Mouse (Mus musculus) heart, postnatal 0 days (tissue): ENCODE measurements around the gene Usp25. TPM values are rescaled to one million over a fixed set of nuclear protein-coding genes. Genes with fewer than 3 reads are reported as not detected.

Experiments used
- ATAC-seq: fragments of 200-750 bp; cut with Nextera tagmentation; 2 replicates; pipeline ENCODE4 v1.8.0; 2017; ENCODE audit warnings: low read depth, moderate number of reproducible peaks, moderate library complexity; ENCODE audit not compliant: insufficient read depth
- DNase-seq: peaks from one replicate; pipeline ENCODE4 v3.0.0-alpha.2; 2016; ENCODE audit warnings: low spot score
- H3K27ac ChIP-seq: fragments of 300-500 bp; sonication (generic); 2 replicates; pipeline ENCODE4 v1.5.1; 2014; ENCODE audit warnings: low read depth, mild to moderate bottlenecking
- H3K27me3 ChIP-seq: fragments of 300-500 bp; sonication (generic); 2 replicates; pipeline ENCODE4 v1.6.1; 2014; ENCODE audit warnings: low read length, mixed read lengths; ENCODE audit not compliant: control insufficient read depth, insufficient read depth
- H3K36me3 ChIP-seq: fragments of 300-500 bp; sonication (generic); replicated peaks from 2 replicates; pipeline ENCODE4 v1.6.1; 2014; ENCODE audit warnings: low read length, mixed read lengths; ENCODE audit not compliant: control insufficient read depth, insufficient read depth
- H3K4me1 ChIP-seq: fragments of 300-500 bp; sonication (generic); 2 replicates; pipeline ENCODE4 v1.6.1; 2014; ENCODE audit warnings: antibody characterized with exemption; ENCODE audit not compliant: control insufficient read depth, insufficient read depth
- H3K4me2 ChIP-seq: fragments of 300-500 bp; sonication (generic); 2 replicates; pipeline ENCODE4 v1.6.1; 2014; ENCODE audit warnings: low read depth, mild to moderate bottlenecking, low read length, moderate library complexity
- H3K4me3 ChIP-seq: fragments of 300-500 bp; sonication (generic); 2 replicates; pipeline ENCODE4 v1.5.1; 2014; ENCODE audit warnings: low read depth, low read length
- H3K9ac ChIP-seq: fragments of 300-500 bp; sonication (generic); replicated peaks from 2 replicates; pipeline ENCODE4 v1.6.1; 2014; ENCODE audit warnings: low read depth, low read length, mixed read lengths
- H3K9me3 ChIP-seq: fragments of 300-500 bp; sonication (generic); replicated peaks from 2 replicates; pipeline ENCODE4 v1.6.1; 2016; ENCODE audit warnings: low read length; ENCODE audit not compliant: control insufficient read depth
- CTCF ChIP-seq: IDR thresholded peaks from 2 replicates; pipeline ENCODE4 v1.5.1; 2016; ENCODE audit warnings: antibody characterized with exemption, control low read depth, low read depth
- EP300 ChIP-seq: IDR thresholded peaks from 2 replicates; pipeline ENCODE4 v1.6.1; 2016; ENCODE audit warnings: antibody characterized with exemption, low read depth
- WGBS: fragments of 180-500 bp; shearing (Covaris S2); extraction: QIAGEN DNeasy Blood & Tissue Kit; methylation state at CpG from one replicate; pipeline ENCODE4 v1.1.7; 2014; 5-methylcytosine and 5-hydroxymethylcytosine counted together
- polyA plus RNA-seq: library from polyadenylated mRNA; unstranded; fragments of >200 nt; fragmentation: Nextera tagmentation; extraction: Ambion mirVana; gene quantifications from 2 replicates; pipeline ENCODE4 v1.2.1, GENCODE M21; 2015
- total RNA-seq: library from RNA; depleted of rRNA; stranded (reverse); fragments of >200 nt; gene quantifications from 2 replicates; pipeline ENCODE4 v1.2.3, GENCODE M21; 2014; ENCODE audit warnings: low replicate concordance

The Usp25 gene
- total and polyA plus RNA-seq, 2 experiments from 2014 or later: 25.4 to 39.1 TPM

DNA sequence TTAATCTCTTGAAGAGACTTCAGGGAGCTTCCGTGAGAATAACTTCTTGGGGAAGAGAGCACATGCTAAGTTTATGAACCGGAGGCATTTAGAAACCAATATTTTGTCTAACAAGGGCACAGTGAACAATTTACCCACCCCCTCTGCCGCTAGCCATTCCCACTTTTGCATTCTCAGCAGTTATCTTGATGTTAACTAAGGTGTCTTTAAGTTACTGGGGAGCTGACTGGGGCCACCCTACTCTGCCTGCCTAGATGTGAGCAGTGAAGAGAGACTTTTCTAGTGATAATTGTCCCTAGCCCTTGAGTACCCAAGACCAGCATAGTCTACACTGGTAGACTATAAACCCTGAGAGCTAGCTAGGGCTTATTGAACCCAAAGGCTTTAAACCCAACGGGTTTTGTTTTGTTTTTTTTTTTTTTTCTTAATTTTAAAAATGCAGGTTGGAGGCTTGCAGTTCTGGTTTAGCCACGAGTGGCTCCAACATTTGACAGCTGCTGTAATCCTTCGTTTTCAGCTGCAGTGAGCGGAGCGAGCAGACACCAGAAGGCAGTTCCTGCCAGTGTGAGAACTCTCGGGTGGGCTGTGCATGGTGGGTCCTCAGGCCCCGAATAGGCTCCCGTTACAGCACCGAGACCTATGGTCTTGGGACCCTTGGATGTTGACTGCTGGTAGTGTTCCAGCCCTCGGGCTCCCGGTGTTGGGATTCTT, 14.6 kb downstream of the Usp25 start:
- peak overlapping the region; percentile 56 for H3K4me2 ChIP-seq
- peak overlapping the region; percentile 10; the same call in 1 of the 2 replicates for H3K9ac ChIP-seq
- no peaks in the 10 kb centered on the region for H3K27me3 ChIP-seq
- TF ChIP-seq CTCF: no peak
- TF ChIP-seq EP300: no peak
- H3K9me3 ChIP-seq: 0 out of 2 replicates have a peak, but pooled peaks cover 7% of the 10 kb centered on the region
- no peak for ATAC-seq
- H3K36me3 ChIP-seq: peaks cover 17% of the 10 kb centered on the region
- peak overlapping the region; percentile 22; the same call in 1 of the 2 replicates for H3K4me3 ChIP-seq
- peak overlapping the region; percentile 73 for H3K27ac ChIP-seq
- 35% methylated on average over 14 of the region's 14 CpGs for WGBS
- H3K4me1 ChIP-seq: peaks cover 46% of the 10 kb centered on the region
- no peak for DNase-seq

GRCm38 (mm10) chr16:77028687-77029417, 15.3 kb downstream of the Usp25 start:
- H3K9me3 ChIP-seq: 0 out of 2 replicates have a peak, but pooled peaks cover 7% of the 10 kb centered on the region
- peaks cover 46% of the 10 kb centered on the region for H3K4me1 ChIP-seq
- DNase-seq (peak; percentile 75), ATAC-seq (peak; percentile 74)
- H3K9ac ChIP-seq: peak overlapping the region; percentile 10; the same call in 1 of the 2 replicates
- TF ChIP-seq EP300 (no peak), CTCF (0 out of 2 replicates have a peak, but pooled peaks have one; percentile 7)
- H3K4me2 ChIP-seq: peak overlapping the region; percentile 56
- H3K27me3 ChIP-seq: no peaks in the 10 kb centered on the region
- H3K36me3 ChIP-seq: peaks cover 24% of the 10 kb centered on the region
- WGBS: 19% methylated on average over 10 of the region's 10 CpGs
- peak overlapping the region; percentile 22; the same call in 1 of the 2 replicates for H3K4me3 ChIP-seq
- peak overlapping the region; percentile 73 for H3K27ac ChIP-seq

DNA sequence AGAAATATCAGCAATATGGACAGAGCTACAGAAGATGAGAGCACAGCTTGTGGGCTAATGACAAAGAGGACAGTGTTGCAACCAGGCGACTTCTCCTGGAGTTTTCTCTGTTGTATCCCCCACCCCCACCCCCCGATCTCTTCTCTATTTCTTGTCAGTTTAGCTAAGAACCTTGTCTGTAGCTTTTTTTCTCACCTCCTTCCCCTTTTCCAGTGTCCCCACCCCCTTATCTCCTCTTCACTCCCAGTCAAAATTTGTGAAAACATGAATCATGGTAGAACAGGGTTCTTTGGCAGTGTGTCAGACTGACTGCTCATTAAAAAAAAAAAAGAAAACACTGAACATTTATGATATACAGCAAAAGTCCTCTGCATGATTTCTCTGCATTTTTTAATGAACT, 16.9 kb downstream of the Usp25 start:
- DNase-seq (no peak), ATAC-seq (no peak)
- Histone ChIP-seq H3K4me3 (no peak overlapping the region), H3K9me3 (no peaks in the 10 kb centered on the region), H3K4me1 (peaks cover 46% of the 10 kb centered on the region), H3K27ac (no peak overlapping the region), H3K36me3 (peaks cover 29% of the 10 kb centered on the region), H3K9ac (no peak overlapping the region), H3K27me3 (no peaks in the 10 kb centered on the region), H3K4me2 (no peak overlapping the region)
- WGBS: 46% methylated on average over 2 of the region's 2 CpGs
- TF ChIP-seq CTCF (no peak), EP300 (no peak)

GRCm38 (mm10) chr16:77034329-77034728, 20.8 kb downstream of the Usp25 start:
- WGBS: 70% methylated on average over 5 of the region's 5 CpGs
- no peak for ATAC-seq
- no peak overlapping the region for H3K4me2 ChIP-seq

GRCm38 (mm10) chr16:77034751-77035150, 21.2 kb downstream of the Usp25 start:
- H3K27ac ChIP-seq: no peak overlapping the region
- H3K4me2 ChIP-seq: no peak overlapping the region
- no peaks in the 10 kb centered on the region for H3K9me3 ChIP-seq
- no peak overlapping the region for H3K4me3 ChIP-seq
- peaks cover 13% of the 10 kb centered on the region for H3K4me1 ChIP-seq
- peaks cover 52% of the 10 kb centered on the region for H3K36me3 ChIP-seq
- H3K9ac ChIP-seq: no peak overlapping the region
- DNase-seq: no peak
- no peak for ATAC-seq
- no peaks in the 10 kb centered on the region for H3K27me3 ChIP-seq
- TF ChIP-seq CTCF (no peak), EP300 (no peak)
- 78% methylated on average over 8 of the region's 8 CpGs for WGBS

More at GRCm38 (mm10) chr16:77034329-77034728, 20.8 kb downstream of the Usp25 start:
- H3K4me3 ChIP-seq: no peak overlapping the region
- no peak overlapping the region for H3K27ac ChIP-seq
- no peaks in the 10 kb centered on the region for H3K27me3 ChIP-seq
- DNase-seq: no peak
- peaks cover 17% of the 10 kb centered on the region for H3K4me1 ChIP-seq
- no peaks in the 10 kb centered on the region for H3K9me3 ChIP-seq
- no peak overlapping the region for H3K9ac ChIP-seq
- TF ChIP-seq EP300 (no peak), CTCF (no peak)
- peaks cover 50% of the 10 kb centered on the region for H3K36me3 ChIP-seq
